Mouse (Mus musculus) left cerebral cortex, adult 18-20 months (tissue): ENCODE results near the gene Atrn. TPM values are rescaled to one million over a fixed set of nuclear protein-coding genes. Genes with fewer than 3 reads are reported as not detected.

Source experiments
- DNase-seq, 2 experiments: peaks; one replicate each; pipeline ENCODE4 v3.0.0; 2021 to 2022; ENCODE audit warnings: low spot score in 2 of 2, mixed read lengths in 1 of 2
- long read RNA-seq, 2 experiments: library from polyadenylated mRNA; stranded (forward); transcript quantifications; one replicate each; pipeline ENCODE4 v2.0.0; 2021
- total RNA-seq, 2 experiments: library from RNA; stranded (reverse); gene quantifications; 2 replicates each; pipeline ENCODE4 v1.2.3; 2021

Gene Atrn
- 100 to 1,000 TPM; 109 to 110 TPM for total RNA-seq
- long read RNA-seq, experiment 1, full-length matches to known transcripts: 15 of 59 reads
- long read RNA-seq, experiment 1, partial matches to known transcripts: 40 of 59 reads
- long read RNA-seq, experiment 1, other reads (novel, unspliced or antisense): 4 of 59 reads
- long read RNA-seq, experiment 2, full-length matches to known transcripts: 6 of 47 reads
- long read RNA-seq, experiment 2, partial matches to known transcripts: 39 of 47 reads
- long read RNA-seq, experiment 2, other reads (novel, unspliced or antisense): 2 of 47 reads

- peak; percentile 92 to 95 for DNase-seq
Observed at GRCm38 (mm10) chr2:130905751-130906583, at the start of gene Atrn, which contains the start of gene 4930402H24Rik. Atrn (plus strand) TSS chr2:130906495. 4930402H24Rik (minus strand) TSS chr2:130906406.

GRCm38 (mm10) chr2:130862091-130862490, 44.2 kb upstream of the Atrn start:
- no peak for DNase-seq

- DNase-seq: no peak
Observed at GRCm38 (mm10) chr2:130870916-130871315, 35.4 kb upstream of the Atrn start.

- DNase-seq: no peak
Observed at GRCm38 (mm10) chr2:130877376-130877775, 28.9 kb upstream of the Atrn start.

GRCm38 (mm10) chr2:130886983-130887382, 19.3 kb upstream of the Atrn start:
- DNase-seq: no peak

- no peak for DNase-seq
Observed at GRCm38 (mm10) chr2:130887456-130887855, 18.8 kb upstream of the Atrn start.

- DNase-seq: no peak
Observed at GRCm38 (mm10) chr2:130896944-130897343, 9.4 kb upstream of the Atrn start.

GRCm38 (mm10) chr2:130897856-130898255, 8.4 kb upstream of the Atrn start:
- DNase-seq: no peak

- no peak for DNase-seq
Observed at GRCm38 (mm10) chr2:130898783-130899182, 7.5 kb upstream of the Atrn start.

GRCm38 (mm10) chr2:130906584-130907315, 455 bp downstream of the Atrn start:
- DNase-seq: peak in 1 of 2 experiments; percentile 14

- no peak for DNase-seq
Observed at GRCm38 (mm10) chr2:130911691-130912090, 5.4 kb downstream of the Atrn start.

- no peak for DNase-seq
Observed at GRCm38 (mm10) chr2:130914873-130915272, 8.6 kb downstream of the Atrn start.

GRCm38 (mm10) chr2:130916521-130917147, 10.3 kb downstream of the Atrn start:
- no peak for DNase-seq

- DNase-seq: no peak
Observed at GRCm38 (mm10) chr2:130917686-130918085, 11.4 kb downstream of the Atrn start.

- DNase-seq: no peak
Observed at GRCm38 (mm10) chr2:130919062-130919593, 12.8 kb downstream of the Atrn start.

GRCm38 (mm10) chr2:130924950-130925349, 18.7 kb downstream of the Atrn start:
- no peak for DNase-seq

- no peak for DNase-seq
Observed at GRCm38 (mm10) chr2:130928031-130928430, 21.7 kb downstream of the Atrn start.

GRCm38 (mm10) chr2:130928530-130928929, 22.2 kb downstream of the Atrn start:
- DNase-seq: no peak

GRCm38 (mm10) chr2:130929994-130930393, 23.7 kb downstream of the Atrn start:
- DNase-seq: no peak

- DNase-seq: no peak
Observed at GRCm38 (mm10) chr2:130932865-130933264, 26.6 kb downstream of the Atrn start.

GRCm38 (mm10) chr2:130949781-130950180, 43.5 kb downstream of the Atrn start:
- DNase-seq: no peak
